ENCODE assay signal across 25 mouse cellular contexts in the genomic region with DNA sequence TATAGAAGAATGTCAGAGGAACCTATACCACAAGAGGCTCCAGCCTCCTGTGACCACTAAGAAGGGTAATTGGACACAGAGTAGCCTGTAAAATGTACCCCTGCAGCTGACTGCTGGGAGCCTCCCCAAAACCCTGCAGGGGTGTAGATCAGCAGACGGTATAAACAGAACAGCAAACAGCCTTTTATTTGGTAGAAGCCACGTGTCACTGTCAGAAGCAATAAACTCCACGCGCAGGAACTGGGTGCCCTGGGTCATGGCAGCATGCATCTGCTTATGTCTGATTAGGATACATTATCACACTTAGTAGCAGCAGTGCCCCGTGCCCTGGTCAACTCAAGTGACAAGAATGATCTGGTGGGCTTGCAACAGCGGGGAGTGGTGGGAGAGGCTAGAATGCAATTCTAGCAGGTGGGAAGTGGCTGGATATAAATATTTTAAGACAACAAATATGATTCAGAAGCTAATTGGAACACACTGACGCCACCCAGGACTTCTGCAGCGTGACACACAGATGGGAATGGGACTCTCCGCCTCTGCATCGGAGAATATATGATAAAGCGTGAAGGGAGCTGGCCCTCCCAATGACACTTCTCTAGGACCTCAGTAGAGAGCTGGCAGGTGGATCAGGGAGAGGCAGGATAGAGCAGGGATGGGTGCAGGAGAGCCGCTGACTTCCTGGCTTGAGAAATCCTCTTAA.
A peak's percentile ranks its signal among the peaks of the same experiment; 100 is the strongest.
DNase-seq lines count a peak whose midpoint lies in the region; ATAC-seq and TF ChIP-seq lines count a peak whose summit lies in the region.
"Had no signal": no experiment of that assay in that cellular context is flagged by ENCODE, and none has a peak within 500 bp of the region (broad histone marks: within the 10 kb centered on the region; RNA-seq: fewer than 3 reads in every experiment).

No protein-coding gene starts in this region.

- no peak overlapping the region for H3K4me3 ChIP-seq in midbrain, postnatal 0 days (ENCODE audit: low read depth, low read length)
- no peak overlapping the region for H3K4me3 ChIP-seq in midbrain, embryonic 16.5 days (ENCODE audit: low read depth, low read length)
- H3K4me3 ChIP-seq: forebrain, embryonic 10.5 days; heart, embryonic 12.5 days; hindbrain, embryonic 10.5 days; layer of hippocampus, adult 2 months; left cerebral cortex, adult 2 months; liver, embryonic 13.5 days had no signal

- H3K36me3 ChIP-seq in midbrain, postnatal 0 days (ENCODE audit: insufficient read depth, low read length), result no peaks in the 10 kb centered on the region
- H3K36me3 ChIP-seq in midbrain, embryonic 16.5 days (ENCODE audit: control insufficient read depth, insufficient read depth, low read length), result no peaks in the 10 kb centered on the region
- H3K36me3 ChIP-seq: forebrain, embryonic 10.5 days; heart, embryonic 12.5 days; hindbrain, embryonic 10.5 days; liver, embryonic 13.5 days had no signal

- DNase-seq in cerebellum, postnatal 10 days, result peak; percentile 34 to 59
- no peak for DNase-seq in cerebellum, adult 9-10 months
- DNase-seq in left cerebral cortex, postnatal 14 days (ENCODE audit: low spot score in 2 of 2), result peak; percentile 31 to 34
- DNase-seq in left cerebral cortex, adult 18-20 months (ENCODE audit: low spot score in 2 of 2), result no peak
- DNase-seq in midbrain, postnatal 0 days (ENCODE audit: low spot score), result peak; percentile 21
- DNase-seq in retina, embryonic 14.5 days (ENCODE audit: low spot score), result peak; percentile 47
- no peak for DNase-seq in urinary bladder, postnatal 14 days (ENCODE audit: low spot score)
- DNase-seq: adrenal gland, postnatal 36 days; gastrocnemius, postnatal 25 days; heart, adult 18-20 months; heart, postnatal 10 days; kidney, postnatal 25 days; liver, embryonic 13.5 days; lung, adult 2 months; thymus, adult 2 months; thymus, postnatal 4 days had no signal

- TF ChIP-seq CTCF in midbrain, postnatal 0 days (IDR thresholded peaks at IDR 0.05), result no peak

- no peak overlapping the region for H3K27ac ChIP-seq in midbrain, postnatal 0 days (ENCODE audit: low read depth, low read length)
- H3K27ac ChIP-seq in midbrain, embryonic 16.5 days (ENCODE audit: low read length), result no peak overlapping the region; the same call in 1 of the 2 replicates
- H3K27ac ChIP-seq: forebrain, embryonic 10.5 days; hindbrain, embryonic 10.5 days; layer of hippocampus, adult 2 months; left cerebral cortex, adult 2 months; liver, embryonic 13.5 days; stomach, postnatal 0 days had no signal

- no peaks in the 10 kb centered on the region for H3K27me3 ChIP-seq in midbrain, postnatal 0 days (ENCODE audit: insufficient read depth, low read length)
- H3K27me3 ChIP-seq in midbrain, embryonic 16.5 days (ENCODE audit: control insufficient read depth, insufficient read depth, low read depth, low read length), result no peaks in the 10 kb centered on the region
- H3K27me3 ChIP-seq: heart, embryonic 12.5 days; liver, embryonic 13.5 days had no signal

- no peaks in the 10 kb centered on the region for H3K9me3 ChIP-seq in midbrain, postnatal 0 days (ENCODE audit: low read length)
- no peaks in the 10 kb centered on the region for H3K9me3 ChIP-seq in midbrain, embryonic 16.5 days (replicated peaks; ENCODE audit: control insufficient read depth, low read length, poor library complexity, severe bottlenecking)
- H3K9me3 ChIP-seq: forebrain, embryonic 10.5 days; heart, embryonic 12.5 days; hindbrain, embryonic 10.5 days; liver, embryonic 13.5 days had no signal

- H3K4me1 ChIP-seq in midbrain, postnatal 0 days (ENCODE audit: insufficient read depth, low read length), result no peaks in the 10 kb centered on the region
- peaks cover 10% of the 10 kb centered on the region for H3K4me1 ChIP-seq in midbrain, embryonic 16.5 days (ENCODE audit: control insufficient read depth, insufficient read depth, low read length)
- H3K4me1 ChIP-seq: forebrain, embryonic 10.5 days; liver, embryonic 13.5 days had no signal

- intact Hi-C loops in left cerebral cortex, postnatal 14 days (cut with DNase I), result no loop called here

- no peak overlapping the region for H3K9ac ChIP-seq in midbrain, postnatal 0 days (replicated peaks; ENCODE audit: low read length, poor library complexity, severe bottlenecking)
- no peak overlapping the region for H3K9ac ChIP-seq in midbrain, embryonic 16.5 days (ENCODE audit: low read depth, low read length)
- H3K9ac ChIP-seq: heart, embryonic 12.5 days; liver, embryonic 13.5 days had no signal

- 64% methylated on average over 12 of the region's 12 CpGs for WGBS in midbrain, postnatal 0 days
- 64% methylated on average over 12 of the region's 12 CpGs for WGBS in midbrain, embryonic 16.5 days

- ATAC-seq in midbrain, postnatal 0 days (ENCODE audit: low FRiP score), result no peak
- ATAC-seq in midbrain, embryonic 16.5 days, result no peak
- ATAC-seq: forebrain, embryonic 16.5 days; intestine, postnatal 0 days had no signal

- H3K4me2 ChIP-seq in midbrain, postnatal 0 days (ENCODE audit: low read depth, low read length, poor library complexity, severe bottlenecking), result no peak overlapping the region
- no peak overlapping the region for H3K4me2 ChIP-seq in midbrain, embryonic 16.5 days (ENCODE audit: low read length)
- H3K4me2 ChIP-seq: heart, embryonic 12.5 days; liver, embryonic 13.5 days had no signal

Comparison
In these comparisons a context has a peak if more than half of its experiments do, and no peak if none do; other contexts are left out.
1. DNase-seq: peak in cerebellum, postnatal 10 days (2 of 2), left cerebral cortex, postnatal 14 days (2 of 2), midbrain, postnatal 0 days (single experiment) and retina, embryonic 14.5 days (single experiment); none in cerebellum, adult 9-10 months (single experiment), left cerebral cortex, adult 18-20 months (0 of 2) and urinary bladder, postnatal 14 days (single experiment).